In the genomic region with DNA sequence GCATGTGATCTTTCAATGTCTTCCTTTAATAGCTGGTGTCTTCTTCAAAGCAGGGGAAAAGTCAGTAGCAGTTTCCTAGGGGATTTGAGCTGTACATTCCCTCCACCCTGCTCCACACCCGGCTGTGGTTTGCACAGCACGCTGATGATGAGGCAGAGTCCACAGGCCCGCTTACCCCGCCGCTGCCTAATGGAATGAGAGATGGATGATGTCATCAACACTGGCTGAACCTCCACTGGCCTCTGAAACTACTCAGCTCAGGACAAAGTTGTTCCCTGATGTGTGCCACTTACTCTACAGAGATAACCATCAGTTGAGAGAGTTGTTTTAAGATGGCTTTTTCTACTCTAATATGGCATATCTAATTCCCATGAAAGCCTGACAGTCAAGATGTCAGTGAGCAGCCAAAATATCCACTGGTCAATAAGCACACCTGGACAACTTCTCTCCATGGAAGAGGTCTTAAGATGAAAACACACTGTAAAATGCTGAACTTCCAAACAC, we compare ENCODE assay signal across 9 mouse cellular contexts.
DNase-seq lines count a peak whose midpoint lies in the region; ATAC-seq lines count a peak whose summit lies in the region.
"Had no signal": no experiment of that assay in that cellular context is flagged by ENCODE, and none has a peak within 500 bp of the region (broad histone marks: within the 10 kb centered on the region; RNA-seq: fewer than 3 reads in every experiment).

No protein-coding gene starts in this region.

- H3K9ac ChIP-seq in embryonic facial prominence, embryonic 13.5 days: no peak overlapping the region
- H3K9ac ChIP-seq in midbrain, embryonic 13.5 days (replicated peaks): no peak overlapping the region
- H3K9ac ChIP-seq: embryonic facial prominence, embryonic 12.5 days had no signal

- DNase-seq in embryonic facial prominence, embryonic 10.5 days (ENCODE audit: low spot score): no peak
- peak; percentile 18 for DNase-seq in gastrocnemius, postnatal 25 days
- peak; percentile 56 to 63 for DNase-seq in kidney, adult 8-10 months
- no peak for DNase-seq in B cell, adult 2 months
- no peak for DNase-seq in left cerebral cortex, postnatal 36 days (ENCODE audit: low spot score in 2 of 2)
- DNase-seq in adrenal gland, adult 18-20 months (ENCODE audit: low spot score in 2 of 2): no peak

- intact Hi-C loops in left cerebral cortex, postnatal 36 days (cut with DNase I): no loop called here

- 32% methylated on average over 5 of the region's 5 CpGs for WGBS in embryonic facial prominence, embryonic 13.5 days
- 69% methylated on average over 5 of the region's 5 CpGs for WGBS in embryonic facial prominence, embryonic 10.5 days
- 53% methylated on average over 5 of the region's 5 CpGs for WGBS in midbrain, embryonic 13.5 days

- 0 out of 2 replicates have a peak overlapping the region, but pooled peaks have one; percentile 22 for H3K27ac ChIP-seq in embryonic facial prominence, embryonic 13.5 days
- H3K27ac ChIP-seq in embryonic facial prominence, embryonic 10.5 days (replicated peaks): no peak overlapping the region
- peak overlapping the region; percentile 58; the same call in 1 of the 2 replicates for H3K27ac ChIP-seq in midbrain, embryonic 13.5 days

- ATAC-seq in embryonic facial prominence, embryonic 13.5 days (ENCODE audit: insufficient number of reproducible peaks, insufficient read depth, low FRiP score, low TSS enrichment, low read depth): no peak
- peak; percentile 40; the same call in 1 of the 2 replicates for ATAC-seq in midbrain, embryonic 13.5 days

- H3K4me2 ChIP-seq in embryonic facial prominence, embryonic 13.5 days: no peak overlapping the region
- no peak overlapping the region for H3K4me2 ChIP-seq in midbrain, embryonic 13.5 days (replicated peaks)
- H3K4me2 ChIP-seq: embryonic facial prominence, embryonic 12.5 days had no signal

- H3K9me3 ChIP-seq in embryonic facial prominence, embryonic 13.5 days: no peaks in the 10 kb centered on the region
- H3K9me3 ChIP-seq in embryonic facial prominence, embryonic 10.5 days: no peaks in the 10 kb centered on the region
- H3K9me3 ChIP-seq in midbrain, embryonic 13.5 days: no peaks in the 10 kb centered on the region
- H3K9me3 ChIP-seq: embryonic facial prominence, embryonic 12.5 days had no signal

- H3K36me3 ChIP-seq in embryonic facial prominence, embryonic 13.5 days: no peaks in the 10 kb centered on the region
- no peaks in the 10 kb centered on the region for H3K36me3 ChIP-seq in embryonic facial prominence, embryonic 10.5 days (replicated peaks)
- no peaks in the 10 kb centered on the region for H3K36me3 ChIP-seq in midbrain, embryonic 13.5 days
- H3K36me3 ChIP-seq: embryonic facial prominence, embryonic 12.5 days had no signal

- no peaks in the 10 kb centered on the region for H3K27me3 ChIP-seq in embryonic facial prominence, embryonic 13.5 days
- no peaks in the 10 kb centered on the region for H3K27me3 ChIP-seq in embryonic facial prominence, embryonic 10.5 days (replicated peaks; ENCODE audit: low read depth, poor library complexity, severe bottlenecking)
- H3K27me3 ChIP-seq in midbrain, embryonic 13.5 days: no peaks in the 10 kb centered on the region
- H3K27me3 ChIP-seq: embryonic facial prominence, embryonic 12.5 days had no signal

- peaks cover 41% of the 10 kb centered on the region for H3K4me1 ChIP-seq in embryonic facial prominence, embryonic 13.5 days
- H3K4me1 ChIP-seq in embryonic facial prominence, embryonic 10.5 days: peaks cover 20% of the 10 kb centered on the region
- peaks cover 44% of the 10 kb centered on the region for H3K4me1 ChIP-seq in midbrain, embryonic 13.5 days (replicated peaks)

- no peak overlapping the region for H3K4me3 ChIP-seq in embryonic facial prominence, embryonic 13.5 days
- no peak overlapping the region for H3K4me3 ChIP-seq in embryonic facial prominence, embryonic 10.5 days
- H3K4me3 ChIP-seq in midbrain, embryonic 13.5 days (replicated peaks): no peak overlapping the region
- H3K4me3 ChIP-seq: embryonic facial prominence, embryonic 12.5 days had no signal

Comparison
In these comparisons a context has a peak if more than half of its experiments do, and no peak if none do; other contexts are left out.
1. DNase-seq: peak in gastrocnemius, postnatal 25 days (single experiment) and kidney, adult 8-10 months (2 of 2); none in embryonic facial prominence, embryonic 10.5 days (single experiment), B cell, adult 2 months (0 of 2), left cerebral cortex, postnatal 36 days (0 of 2) and adrenal gland, adult 18-20 months (0 of 2).